Mouse (Mus musculus) spleen, adult 2 months (tissue): ENCODE results near the gene Arl1. TPM values are rescaled to one million over a fixed set of nuclear protein-coding genes. Genes with fewer than 3 reads are reported as not detected.

ENCODE experiments used
- DNase-seq, 2 experiments: peaks; one replicate each; pipeline versions ENCODE4 v3.0.0 to v3.0.0-alpha.2; 2012 to 2021; ENCODE audit warnings: low spot score in 2 of 2, low read depth in 1 of 2
- H3K27ac ChIP-seq: fragments of 200-500 bp; 2 replicates; pipeline ENCODE4 v1.5.1; 2012; ENCODE audit warnings: low read length, inconsistent platforms; ENCODE audit not compliant: insufficient read depth
- H3K27me3 ChIP-seq: fragments of 200-500 bp; 2 replicates; pipeline ENCODE4 v1.6.1; 2012; ENCODE audit warnings: mild to moderate bottlenecking, moderate library complexity, low read length, inconsistent platforms; ENCODE audit not compliant: control insufficient read depth, insufficient read depth
- H3K36me3 ChIP-seq: fragments of 200-500 bp; 2 replicates; pipeline ENCODE4 v1.6.1; 2012; ENCODE audit warnings: mild to moderate bottlenecking, low read length, inconsistent platforms; ENCODE audit not compliant: control insufficient read depth, insufficient read depth
- H3K4me1 ChIP-seq: fragments of 200-500 bp; 2 replicates; pipeline ENCODE4 v1.6.1; 2011; ENCODE audit warnings: inconsistent platforms; ENCODE audit not compliant: control insufficient read depth, insufficient read depth, insufficient read length
- H3K4me3 ChIP-seq: fragments of 200-500 bp; 2 replicates; pipeline ENCODE4 v1.5.1; 2011; ENCODE audit warnings: mild to moderate bottlenecking, inconsistent platforms; ENCODE audit not compliant: insufficient read depth, insufficient read length; ENCODE audit errors: extremely low read depth
- CTCF ChIP-seq: fragments of 200-500 bp; IDR thresholded peaks from 2 replicates; pipeline ENCODE4 v1.5.1; 2011; ENCODE audit warnings: mild to moderate bottlenecking, inconsistent platforms; ENCODE audit not compliant: insufficient read depth, insufficient read length, insufficient replicate concordance; ENCODE audit errors: extremely low read depth
- POLR2A ChIP-seq: fragments of 200-500 bp; IDR thresholded peaks from 2 replicates; pipeline ENCODE4 v1.6.1; 2011; ENCODE audit warnings: low read depth, low read length, inconsistent platforms
- WGBS: fragments of 180-500 bp; shearing (Covaris S2); methylation state at CpG from one replicate; pipeline ENCODE4 v1.1.7; 2018; 5-methylcytosine and 5-hydroxymethylcytosine counted together
- polyA plus RNA-seq: library from polyadenylated mRNA; depleted of rRNA; stranded (reverse); fragments of >200 nt; gene quantifications from 2 replicates; pipeline ENCODE4 v1.2.3, GENCODE M21; 2012; rRNA removed

Arl1 gene
- 9.0 and 11.1 TPM in 2 replicates for polyA plus RNA-seq

- under 1% methylated on average over 64 of the region's 65 CpGs for WGBS
- no peak for TF ChIP-seq CTCF
- TF ChIP-seq POLR2A, result peak; percentile 80
- H3K27ac ChIP-seq, result peak within 1 kb of the TSS; percentile 78
- H3K27me3 ChIP-seq, result no peaks in the 10 kb centered on the region
- DNase-seq, result peak; percentile 80 to 87
- no peaks in the 10 kb centered on the region; the same call in 1 of the 2 replicates for H3K36me3 ChIP-seq
- H3K4me1 ChIP-seq, result peaks cover 8% of the 10 kb centered on the region; the same call in 1 of the 2 replicates
- peak within 1 kb of the TSS; percentile 93 for H3K4me3 ChIP-seq
Measured at GRCm38 (mm10) chr10:88730571-88731495, at the start of gene Arl1. TSS of gene Arl1 (plus strand) at chr10:88730858.

GRCm38 (mm10) chr10:88682904-88683563 lies 47.6 kb upstream of the Arl1 start:
- no peaks in the 10 kb centered on the region; the same call in 1 of the 2 replicates for H3K4me1 ChIP-seq
- peak overlapping the region; percentile 35; the same call in 1 of the 2 replicates for H3K27ac ChIP-seq
- peak overlapping the region; percentile 7; the same call in 1 of the 2 replicates for H3K4me3 ChIP-seq
- no peaks in the 10 kb centered on the region for H3K27me3 ChIP-seq
- no peaks in the 10 kb centered on the region for H3K36me3 ChIP-seq
- TF ChIP-seq POLR2A (no peak; the same call in 1 of the 2 replicates), CTCF (no peak)
- WGBS, result 19% methylated on average over 4 of the region's 4 CpGs
- DNase-seq, result no peak

GRCm38 (mm10) chr10:88684925-88685324 lies 45.7 kb upstream of the Arl1 start, which contains the start of gene Spic:
TSS of gene Spic (minus strand) at chr10:88685015.
- Histone ChIP-seq H3K27ac (no peak within 1 kb of the TSS), H3K4me3 (no peak within 1 kb of the TSS), H3K4me1 (no peaks in the 10 kb centered on the region; the same call in 1 of the 2 replicates), H3K27me3 (no peaks in the 10 kb centered on the region), H3K36me3 (no peaks in the 10 kb centered on the region)
- TF ChIP-seq POLR2A, result no peak
- no peak for TF ChIP-seq CTCF
- WGBS, result 87% methylated on average over 5 of the region's 5 CpGs
- no peak for DNase-seq

GRCm38 (mm10) chr10:88700938-88701337 lies 29.7 kb upstream of the Arl1 start:
- Histone ChIP-seq H3K27me3 (no peaks in the 10 kb centered on the region), H3K4me1 (no peaks in the 10 kb centered on the region), H3K4me3 (no peak overlapping the region), H3K36me3 (no peaks in the 10 kb centered on the region), H3K27ac (no peak overlapping the region)
- no peak for DNase-seq
- 86% methylated on average over 6 of the region's 6 CpGs for WGBS
- TF ChIP-seq POLR2A (no peak), CTCF (no peak)

GRCm38 (mm10) chr10:88708671-88709523 lies 21.8 kb upstream of the Arl1 start:
- H3K27ac ChIP-seq, result no peak overlapping the region
- DNase-seq, result no peak
- TF ChIP-seq POLR2A (no peak), CTCF (no peak)

GRCm38 (mm10) chr10:88712359-88712758 lies 18.3 kb upstream of the Arl1 start:
- no peak overlapping the region for H3K4me3 ChIP-seq
- H3K4me1 ChIP-seq, result no peaks in the 10 kb centered on the region
- no peaks in the 10 kb centered on the region for H3K36me3 ChIP-seq
- no peak for DNase-seq
- no peak overlapping the region for H3K27ac ChIP-seq
- TF ChIP-seq CTCF (no peak), POLR2A (no peak)
- 5% methylated on average over 6 of the region's 6 CpGs for WGBS
- H3K27me3 ChIP-seq, result no peaks in the 10 kb centered on the region

More at GRCm38 (mm10) chr10:88708671-88709523, 21.8 kb upstream of the Arl1 start:
- Histone ChIP-seq H3K4me1 (no peaks in the 10 kb centered on the region), H3K27me3 (no peaks in the 10 kb centered on the region), H3K36me3 (no peaks in the 10 kb centered on the region), H3K4me3 (no peak overlapping the region)
- 41% methylated on average over 10 of the region's 10 CpGs for WGBS
